Mouse (Mus musculus): Measurements from ENCODE around the gene Cipc. TPM values are rescaled to one million over a fixed set of nuclear protein-coding genes. Genes with fewer than 3 reads are reported as not detected.
A peak's percentile ranks its signal among the peaks of the same experiment; 100 is the strongest.

The Cipc gene
- total and polyA plus RNA-seq, 3 experiments: 34.1 to 45.1 (median 43.8) TPM

DNA sequence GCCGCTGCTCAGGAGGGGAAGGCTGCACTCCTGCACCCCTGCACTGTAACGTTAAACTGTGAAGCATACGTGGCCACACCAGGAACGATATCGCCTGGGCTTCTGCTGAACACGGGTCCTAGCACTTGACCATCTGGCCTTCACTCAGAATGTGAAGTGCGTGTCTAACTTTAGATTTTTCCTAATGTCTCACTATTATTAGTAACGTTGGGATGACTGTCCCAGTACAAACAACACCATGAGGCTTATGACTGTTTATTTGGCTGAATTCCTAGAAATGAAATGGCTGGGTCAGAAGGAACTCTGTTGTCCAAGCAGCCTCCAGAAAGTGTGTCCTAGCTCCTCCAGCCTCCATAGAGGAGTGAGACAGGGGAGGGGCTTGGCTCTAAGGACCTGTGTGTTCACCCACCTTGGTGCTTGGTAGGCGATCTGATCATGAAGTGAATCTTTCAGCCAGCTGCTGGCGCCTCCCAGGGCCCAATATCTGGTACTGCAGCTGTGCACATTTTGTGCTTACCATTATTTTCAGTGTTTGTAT lies 52.5 kb downstream of the Cipc start:
- DNase-seq: peak; percentile 53 to 75
- peak; percentile 55; the same call in 1 of the 2 replicates for TF ChIP-seq POLR2A (IDR thresholded peaks at IDR 0.05; ENCODE audit: insufficient read depth, low read depth, low read length)
- peak; percentile 69 for TF ChIP-seq CTCF (IDR thresholded peaks at IDR 0.05)
- TF ChIP-seq EP300 (IDR thresholded peaks at IDR 0.05; ENCODE audit: insufficient read depth, low read depth, low read length): peak; percentile 94
- no peaks in the 10 kb centered on the region for H3K79me2 ChIP-seq (replicated peaks; ENCODE audit: control insufficient read depth, insufficient read depth, low read length)
- WGBS: 33% methylated on average over 10 of the region's 10 CpGs
- no peak overlapping the region for H3K9ac ChIP-seq (ENCODE audit: low read depth, low read length)
- no peaks in the 10 kb centered on the region for H3K36me3 ChIP-seq (ENCODE audit: control insufficient read depth, insufficient read depth, low read length)
- H3K4me1 ChIP-seq (ENCODE audit: control insufficient read depth, insufficient read depth, low read length): no peaks in the 10 kb centered on the region
- no peaks in the 10 kb centered on the region for H3K27me3 ChIP-seq (ENCODE audit: control insufficient read depth, insufficient read depth, low read length)
- H3K4me3 ChIP-seq: no peak overlapping the region
- H3K27ac ChIP-seq: peak overlapping the region; percentile 80
- intact Hi-C loops (cut with DNase I): loop anchor here (2.0 kb wide), 1 partner anchor 31 kb away; no protein-coding TSS in a partner anchor

DNA sequence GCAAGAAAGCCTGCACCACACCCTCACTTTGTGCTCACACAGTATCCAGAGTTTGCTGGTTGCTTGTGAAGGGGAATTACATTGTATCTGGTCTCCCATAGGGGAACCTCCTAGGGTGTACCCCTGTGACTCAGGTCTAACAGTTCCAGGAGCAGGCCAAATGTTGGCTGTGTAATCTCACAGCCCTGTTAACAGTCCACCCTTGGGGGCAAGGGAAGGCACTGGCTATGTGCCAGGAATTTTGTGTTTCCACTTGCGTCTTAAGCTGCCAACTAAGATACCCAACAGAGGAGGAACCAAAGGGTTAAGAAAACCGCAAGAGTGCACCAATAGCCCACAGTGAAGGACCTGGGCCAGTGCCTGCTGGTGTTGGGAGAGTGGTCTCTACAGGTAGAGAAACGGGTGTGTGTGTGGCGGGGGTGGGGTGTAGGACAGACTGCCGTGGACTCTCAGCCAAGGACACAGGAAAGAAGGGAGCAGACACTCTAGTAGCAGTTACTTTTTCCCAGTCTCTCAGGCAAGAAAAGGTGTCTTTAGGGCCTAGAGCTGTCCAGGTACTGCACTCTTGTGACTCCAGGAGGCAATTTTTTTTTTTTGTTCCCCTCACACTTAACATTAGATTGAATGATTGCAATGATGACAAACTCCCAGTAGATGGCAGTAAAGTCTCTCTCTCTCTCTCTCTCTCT lies 53.5 kb downstream of the Cipc start:
- Histone ChIP-seq H3K27ac (peak overlapping the region; percentile 80), H3K4me1 (ENCODE audit: control insufficient read depth, insufficient read depth, low read length) (no peaks in the 10 kb centered on the region), H3K9ac (ENCODE audit: low read depth, low read length) (peak overlapping the region; percentile 42; the same call in 1 of the 2 replicates), H3K27me3 (ENCODE audit: control insufficient read depth, insufficient read depth, low read length) (no peaks in the 10 kb centered on the region), H3K79me2 (replicated peaks; ENCODE audit: control insufficient read depth, insufficient read depth, low read length) (no peaks in the 10 kb centered on the region), H3K36me3 (ENCODE audit: control insufficient read depth, insufficient read depth, low read length) (no peaks in the 10 kb centered on the region), H3K4me3 (no peak overlapping the region)
- DNase-seq: peak; percentile 17 to 33
- 38% methylated on average over 5 of the region's 5 CpGs for WGBS
- intact Hi-C loops (cut with DNase I): loop anchor here (5.0 kb wide), 1 partner anchor 52 kb away; no protein-coding TSS in a partner anchor
- TF ChIP-seq EP300 (IDR thresholded peaks at IDR 0.05; ENCODE audit: insufficient read depth, low read depth, low read length) (no peak), CTCF (IDR thresholded peaks at IDR 0.05) (peak; percentile 49)

DNA sequence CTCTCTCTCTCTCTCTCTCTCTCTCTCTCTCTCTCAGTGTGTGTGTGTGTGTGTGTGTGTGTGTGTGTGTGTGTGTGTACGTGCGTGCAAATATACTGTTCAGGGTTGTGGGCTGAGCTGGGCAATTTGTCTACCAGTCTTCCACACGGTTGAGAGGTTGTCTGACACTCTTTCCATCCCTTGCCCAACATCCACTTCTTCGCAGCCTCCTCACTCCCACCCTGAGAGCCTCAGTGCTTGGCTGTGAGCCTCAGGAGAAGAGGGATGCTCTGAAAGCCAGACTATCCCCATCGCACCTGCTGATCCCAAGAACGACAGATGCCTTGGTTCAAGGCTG lies 54.0 kb downstream of the Cipc start:
- Histone ChIP-seq H3K4me1 (ENCODE audit: control insufficient read depth, insufficient read depth, low read length) (no peaks in the 10 kb centered on the region), H3K4me3 (no peak overlapping the region), H3K27me3 (ENCODE audit: control insufficient read depth, insufficient read depth, low read length) (no peaks in the 10 kb centered on the region), H3K79me2 (replicated peaks; ENCODE audit: control insufficient read depth, insufficient read depth, low read length) (no peaks in the 10 kb centered on the region), H3K9ac (ENCODE audit: low read depth, low read length) (no peak overlapping the region), H3K27ac (no peak overlapping the region), H3K36me3 (ENCODE audit: control insufficient read depth, insufficient read depth, low read length) (no peaks in the 10 kb centered on the region)
- DNase-seq: no peak
- intact Hi-C loops (cut with DNase I): loop anchor here (5.0 kb wide), 1 partner anchor 51 kb away; no protein-coding TSS in a partner anchor
- WGBS: 38% methylated on average over 6 of the region's 6 CpGs
- TF ChIP-seq CTCF (IDR thresholded peaks at IDR 0.05): no peak
- no peak for TF ChIP-seq EP300 (IDR thresholded peaks at IDR 0.05; ENCODE audit: insufficient read depth, low read depth, low read length)
- TF ChIP-seq POLR2A (IDR thresholded peaks at IDR 0.05; ENCODE audit: insufficient read depth, low read depth, low read length): no peak

DNA sequence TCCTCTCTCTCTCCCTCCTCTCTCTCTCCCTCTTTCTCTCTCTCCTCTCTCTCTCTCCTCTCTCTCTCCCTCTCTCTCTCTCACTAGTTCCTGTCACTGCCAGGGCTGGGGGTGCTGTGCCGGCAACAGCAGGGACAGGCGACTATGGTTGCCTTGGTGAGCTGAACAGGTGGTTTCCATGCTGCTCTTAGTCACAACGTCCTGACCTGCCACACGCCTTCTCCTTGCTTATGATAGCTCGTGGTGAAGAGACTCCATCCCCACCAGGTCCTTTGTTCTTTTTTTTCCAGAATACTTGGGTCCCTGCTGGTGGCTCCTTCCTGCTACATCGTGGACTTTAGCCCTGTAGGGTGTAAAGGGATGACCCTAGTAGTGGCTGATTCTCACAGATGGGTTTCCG lies 55.4 kb downstream of the Cipc start:
- Histone ChIP-seq H3K79me2 (replicated peaks; ENCODE audit: control insufficient read depth, insufficient read depth, low read length) (no peaks in the 10 kb centered on the region), H3K27me3 (ENCODE audit: control insufficient read depth, insufficient read depth, low read length) (no peaks in the 10 kb centered on the region), H3K36me3 (ENCODE audit: control insufficient read depth, insufficient read depth, low read length) (no peaks in the 10 kb centered on the region), H3K27ac (no peak overlapping the region), H3K4me3 (no peak overlapping the region), H3K4me1 (ENCODE audit: control insufficient read depth, insufficient read depth, low read length) (no peaks in the 10 kb centered on the region), H3K9ac (ENCODE audit: low read depth, low read length) (no peak overlapping the region)
- no peak for DNase-seq
- 54% methylated on average over 7 of the region's 7 CpGs for WGBS
- intact Hi-C loops (cut with DNase I): loop anchor here (5.0 kb wide), 1 partner anchor 50 kb away; no protein-coding TSS in a partner anchor
- no peak for TF ChIP-seq POLR2A (IDR thresholded peaks at IDR 0.05; ENCODE audit: insufficient read depth, low read depth, low read length)
- no peak for TF ChIP-seq CTCF (IDR thresholded peaks at IDR 0.05)
- TF ChIP-seq EP300 (IDR thresholded peaks at IDR 0.05; ENCODE audit: insufficient read depth, low read depth, low read length): no peak

DNA sequence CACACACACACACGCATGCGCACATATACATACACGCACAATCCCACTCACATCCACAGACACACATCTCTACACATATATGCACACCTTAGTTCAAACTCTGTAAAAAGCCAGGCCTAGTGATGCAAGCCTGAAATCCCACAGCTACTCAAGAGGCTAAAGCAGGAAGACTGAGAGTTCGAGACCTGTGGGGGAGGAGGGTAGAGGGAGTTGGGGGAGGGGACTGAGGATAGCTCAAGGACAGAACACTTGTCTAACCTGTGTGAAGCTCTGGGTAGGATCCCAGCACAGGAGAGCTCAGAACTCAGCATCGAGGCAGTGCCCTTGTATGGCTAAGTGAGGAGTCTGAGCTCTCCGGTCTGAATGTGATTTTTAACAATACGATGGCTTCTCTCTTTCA lies 56.0 kb downstream of the Cipc start:
- H3K27ac ChIP-seq: no peak overlapping the region
- H3K79me2 ChIP-seq (replicated peaks; ENCODE audit: control insufficient read depth, insufficient read depth, low read length): no peaks in the 10 kb centered on the region
- H3K36me3 ChIP-seq (ENCODE audit: control insufficient read depth, insufficient read depth, low read length): no peaks in the 10 kb centered on the region
- H3K27me3 ChIP-seq (ENCODE audit: control insufficient read depth, insufficient read depth, low read length): no peaks in the 10 kb centered on the region
- 73% methylated on average over 7 of the region's 7 CpGs for WGBS
- no peak for TF ChIP-seq CTCF (IDR thresholded peaks at IDR 0.05)
- TF ChIP-seq POLR2A (IDR thresholded peaks at IDR 0.05; ENCODE audit: insufficient read depth, low read depth, low read length): no peak
- TF ChIP-seq EP300 (IDR thresholded peaks at IDR 0.05; ENCODE audit: insufficient read depth, low read depth, low read length): no peak
- no peak for DNase-seq
- no peak overlapping the region for H3K4me3 ChIP-seq
- H3K4me1 ChIP-seq (ENCODE audit: control insufficient read depth, insufficient read depth, low read length): no peaks in the 10 kb centered on the region
- intact Hi-C loops (cut with DNase I): loop anchor here (5.0 kb wide), 1 partner anchor 49 kb away; no protein-coding TSS in a partner anchor
- H3K9ac ChIP-seq (ENCODE audit: low read depth, low read length): no peak overlapping the region

DNA sequence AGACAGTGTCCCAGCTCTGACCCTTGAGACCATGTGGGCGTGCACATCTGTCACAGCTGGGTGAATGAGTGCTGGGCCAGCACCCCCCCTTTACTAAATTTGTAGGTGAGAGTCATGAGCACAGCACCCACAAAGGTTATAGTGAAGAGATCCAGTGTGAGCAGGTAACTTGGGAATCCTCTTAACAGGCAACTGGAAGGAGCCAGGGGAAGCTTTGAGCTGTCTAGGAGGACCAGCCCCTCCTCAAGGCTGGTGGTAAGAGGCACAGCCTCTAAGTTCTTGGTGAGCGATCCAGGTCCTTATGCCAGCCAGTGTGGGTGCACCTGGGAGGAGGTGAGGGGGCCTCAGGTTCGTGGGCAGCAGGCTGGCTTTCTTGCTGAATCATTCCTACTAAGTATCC lies 56.8 kb downstream of the Cipc start:
- Histone ChIP-seq H3K9ac (ENCODE audit: low read depth, low read length) (no peak overlapping the region), H3K36me3 (ENCODE audit: control insufficient read depth, insufficient read depth, low read length) (no peaks in the 10 kb centered on the region), H3K4me1 (ENCODE audit: control insufficient read depth, insufficient read depth, low read length) (no peaks in the 10 kb centered on the region), H3K4me3 (no peak overlapping the region), H3K27me3 (ENCODE audit: control insufficient read depth, insufficient read depth, low read length) (no peaks in the 10 kb centered on the region), H3K79me2 (replicated peaks; ENCODE audit: control insufficient read depth, insufficient read depth, low read length) (no peaks in the 10 kb centered on the region), H3K27ac (no peak overlapping the region)
- WGBS: 64% methylated on average over 3 of the region's 3 CpGs
- no peak for DNase-seq
- TF ChIP-seq CTCF (IDR thresholded peaks at IDR 0.05): no peak
- TF ChIP-seq POLR2A (IDR thresholded peaks at IDR 0.05; ENCODE audit: insufficient read depth, low read depth, low read length): no peak
- no peak for TF ChIP-seq EP300 (IDR thresholded peaks at IDR 0.05; ENCODE audit: insufficient read depth, low read depth, low read length)
- intact Hi-C loops (cut with DNase I): loop anchor here (5.0 kb wide), 1 partner anchor 49 kb away; no protein-coding TSS in a partner anchor

All from heart, adult 2 months (tissue).